Mouse (Mus musculus): ENCODE results near the gene Eif4enif1.

DNA sequence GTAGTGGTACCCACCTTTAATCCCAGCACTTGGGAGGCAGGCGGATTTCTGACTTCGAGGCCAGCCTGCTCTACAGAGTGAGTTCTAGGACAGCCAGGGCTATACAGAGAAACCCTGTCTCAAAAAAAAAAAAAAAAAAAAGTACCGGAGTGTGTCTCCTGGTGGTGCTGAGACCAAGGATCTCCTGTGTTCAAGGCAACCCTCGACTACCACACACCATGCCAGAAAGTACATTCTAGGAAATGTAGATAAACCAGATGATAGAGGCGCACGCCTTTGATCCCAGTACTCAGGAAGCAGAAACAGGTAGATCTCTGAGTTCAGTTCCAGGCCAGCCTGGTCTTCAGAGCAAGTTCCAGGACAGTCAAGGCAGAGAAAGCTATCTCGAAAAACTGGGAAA, 64.9 kb downstream of the Eif4enif1 start:
- TF ChIP-seq CTCF (IDR thresholded peaks at IDR 0.05; ENCODE audit: insufficient read depth, low read depth, low read length) (no peak), POLR2A (IDR thresholded peaks at IDR 0.05; ENCODE audit: insufficient read depth, low read depth, low read length) (no peak)
